Mouse (Mus musculus): ENCODE measurements around the gene Gpkow. TPM values are rescaled to one million over a fixed set of nuclear protein-coding genes. Genes with fewer than 3 reads are reported as not detected.

The Gpkow gene
- 15.0 and 17.7 TPM in 2 replicates for polyA plus RNA-seq (2015; fragmentation: Nextera tagmentation; extraction: Ambion mirVana)

DNA sequence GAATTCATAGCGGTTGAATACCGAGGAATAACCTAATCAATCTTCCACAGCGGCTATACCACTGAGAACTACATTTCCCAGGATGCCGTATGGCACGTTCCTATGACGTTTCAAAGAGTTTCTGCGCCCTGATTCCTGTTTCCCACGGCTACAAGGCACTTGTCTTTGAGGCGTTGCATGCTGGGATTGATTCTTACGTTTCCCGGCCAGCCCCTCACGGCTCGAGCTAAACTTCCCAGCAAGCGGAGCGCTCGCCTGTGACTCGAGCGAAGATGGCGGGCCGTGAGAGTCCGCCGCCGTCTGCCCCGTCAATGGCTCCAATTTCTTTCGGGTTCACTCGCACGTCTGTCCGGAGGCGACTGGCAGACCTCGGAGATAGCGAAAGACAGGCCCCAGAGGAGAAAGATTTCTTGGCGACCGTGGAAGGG is at the start of gene Gpkow:
Gene Gpkow, plus strand, starts transcription at position 178 of the 428 bp plus-strand sequence.
- peak; percentile 80 for DNase-seq
- 5% methylated on average over 33 of the region's 33 CpGs for WGBS (ENCODE audit: insufficient replicate concordance)

DNA sequence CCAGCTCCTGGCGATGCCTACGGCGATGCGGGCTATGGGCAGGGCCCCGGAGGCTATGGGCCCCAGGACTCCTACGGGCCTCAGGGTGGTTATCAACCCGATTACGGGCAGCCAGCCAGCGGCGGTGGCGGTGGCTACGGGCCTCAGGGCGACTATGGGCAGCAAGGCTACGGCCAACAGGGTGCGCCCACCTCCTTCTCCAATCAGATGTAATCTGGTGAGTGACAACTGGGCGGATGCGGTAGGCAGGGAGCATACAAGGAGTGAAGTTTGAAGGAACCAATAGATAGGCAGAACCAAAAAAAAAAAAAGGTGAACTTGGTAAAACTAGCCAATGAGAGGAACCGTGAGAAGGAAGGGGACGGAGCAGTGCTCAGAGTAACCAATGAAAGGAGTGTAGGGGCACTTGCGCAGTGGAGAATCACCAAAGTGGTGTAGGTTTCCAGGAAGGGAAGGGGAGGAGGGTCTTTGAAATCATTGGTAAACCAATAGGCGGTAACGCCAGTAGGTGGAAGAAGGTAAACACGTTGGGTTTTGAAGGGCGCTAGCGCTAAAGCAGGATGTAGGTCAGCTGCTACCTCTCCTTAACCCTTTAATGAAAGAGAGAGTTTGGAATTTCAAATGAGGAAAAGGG is 48.1 kb upstream of the Gpkow start:
- Histone ChIP-seq H3K4me3 (replicated peaks) (peak overlapping the region; percentile 60), H3K9ac (peak overlapping the region; percentile 78), H3K27ac (peak overlapping the region; percentile 95), H3K27me3 (no peaks in the 10 kb centered on the region), H3K4me2 (peak overlapping the region; percentile 68), H3K9me3 (replicated peaks) (no peaks in the 10 kb centered on the region), H3K4me1 (replicated peaks) (peaks cover 15% of the 10 kb centered on the region), H3K36me3 (no peaks in the 10 kb centered on the region)
- peak; percentile 80 for DNase-seq
- 11% methylated on average over 25 of the region's 25 CpGs for WGBS (ENCODE audit: insufficient replicate concordance)
- peak; percentile 94 for ATAC-seq (ENCODE audit: low read depth)

More for the DNA sequence above, at the start of gene Gpkow:
- Histone ChIP-seq H3K9me3 (replicated peaks) (no peaks in the 10 kb centered on the region), H3K27me3 (no peaks in the 10 kb centered on the region), H3K4me1 (replicated peaks) (peaks cover 10% of the 10 kb centered on the region; the same call in 1 of the 2 replicates), H3K4me2 (peak within 1 kb of the TSS; percentile 73), H3K36me3 (peaks cover 30% of the 10 kb centered on the region), H3K9ac (peak within 1 kb of the TSS; percentile 80), H3K27ac (peak within 1 kb of the TSS; percentile 64), H3K4me3 (replicated peaks) (peak within 1 kb of the TSS; percentile 72)
- ATAC-seq (ENCODE audit: low read depth): peak; percentile 94

DNA sequence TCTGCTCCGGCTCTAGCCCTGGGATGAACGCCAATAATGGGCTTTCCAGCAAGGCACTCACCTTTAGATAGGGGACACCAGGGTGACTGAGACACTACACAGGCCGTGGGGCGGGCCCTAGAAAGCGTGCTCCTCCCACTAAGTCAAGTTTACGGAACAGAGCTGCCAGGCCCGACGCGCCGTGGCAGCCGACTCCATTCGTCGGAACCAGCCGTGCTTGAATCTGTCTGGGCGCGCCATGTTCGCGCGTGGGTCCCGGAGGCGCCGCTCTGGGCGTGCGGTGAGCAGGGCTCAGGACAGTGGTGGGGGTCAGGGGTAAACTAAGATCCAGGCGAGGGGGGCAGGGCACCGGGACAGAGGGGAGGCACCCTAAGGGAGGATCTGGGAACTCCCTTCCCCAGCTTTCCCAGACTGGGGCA is 39.7 kb upstream of the Gpkow start, which contains the start of gene Prickle3:
Gene Prickle3, plus strand, starts transcription at position 40 of the 419 bp plus-strand sequence.
- Histone ChIP-seq H3K27me3 (no peaks in the 10 kb centered on the region), H3K4me3 (replicated peaks) (peak within 1 kb of the TSS; percentile 54), H3K9ac (peak within 1 kb of the TSS; percentile 43; the same call in 1 of the 2 replicates), H3K4me1 (replicated peaks) (peaks cover 8% of the 10 kb centered on the region; the same call in 1 of the 2 replicates), H3K36me3 (no peaks in the 10 kb centered on the region), H3K27ac (no peak within 1 kb of the TSS), H3K9me3 (replicated peaks) (no peaks in the 10 kb centered on the region), H3K4me2 (peak within 1 kb of the TSS; percentile 60)
- ATAC-seq (ENCODE audit: low read depth) (peak; percentile 68), DNase-seq (no peak)
- WGBS (ENCODE audit: insufficient replicate concordance): 13% methylated on average over 26 of the region's 26 CpGs

DNA sequence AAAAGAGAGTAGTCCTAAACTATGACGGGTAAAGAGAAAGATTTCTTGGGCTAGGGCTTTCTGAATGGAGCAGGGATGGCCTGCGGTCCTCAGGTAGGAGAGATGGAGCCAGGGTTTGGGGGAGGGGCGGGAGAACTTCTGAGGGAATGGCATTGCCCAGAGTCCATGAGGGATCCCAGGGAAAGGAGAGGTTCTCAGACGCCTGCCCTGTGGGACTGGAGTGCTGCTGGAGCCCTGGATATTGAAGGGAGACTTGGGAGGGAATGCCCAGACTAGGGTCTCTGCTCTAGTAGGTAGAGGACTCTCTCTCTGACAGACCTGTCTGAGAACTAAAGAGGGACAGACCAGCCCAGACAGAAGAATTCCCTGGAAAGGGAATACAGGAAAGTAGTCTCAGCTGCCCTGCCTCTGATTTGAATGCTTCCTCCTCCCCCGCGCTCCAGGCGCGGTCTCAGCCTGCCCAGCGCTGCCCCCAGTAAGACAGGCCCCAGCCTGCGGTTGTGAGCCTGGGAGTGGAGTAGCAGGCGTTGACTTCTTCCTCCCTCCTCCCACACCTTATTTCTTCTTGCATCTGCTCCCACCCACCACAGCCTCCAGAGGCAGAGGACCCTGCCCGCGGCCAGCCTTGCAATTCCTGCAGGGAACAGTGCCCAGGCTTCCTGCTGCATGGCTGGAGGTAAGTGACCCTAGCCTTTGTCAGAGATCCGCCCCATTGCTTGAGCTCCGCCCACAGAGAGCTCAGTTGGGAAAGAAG is 38.7 kb upstream of the Gpkow start:
- DNase-seq: no peak
- 27% methylated on average over 15 of the region's 15 CpGs for WGBS (ENCODE audit: insufficient replicate concordance)
- peaks cover 8% of the 10 kb centered on the region; the same call in 1 of the 2 replicates for H3K4me1 ChIP-seq (replicated peaks)
- H3K4me3 ChIP-seq (replicated peaks): peak overlapping the region; percentile 54; the same call in 1 of the 2 replicates
- H3K27me3 ChIP-seq: no peaks in the 10 kb centered on the region
- H3K27ac ChIP-seq: no peak overlapping the region
- H3K4me2 ChIP-seq: peak overlapping the region; percentile 60
- H3K9ac ChIP-seq: no peak overlapping the region
- no peaks in the 10 kb centered on the region for H3K36me3 ChIP-seq
- H3K9me3 ChIP-seq (replicated peaks): no peaks in the 10 kb centered on the region
- ATAC-seq (ENCODE audit: low read depth): peak; percentile 45; the same call in 1 of the 2 replicates

DNA sequence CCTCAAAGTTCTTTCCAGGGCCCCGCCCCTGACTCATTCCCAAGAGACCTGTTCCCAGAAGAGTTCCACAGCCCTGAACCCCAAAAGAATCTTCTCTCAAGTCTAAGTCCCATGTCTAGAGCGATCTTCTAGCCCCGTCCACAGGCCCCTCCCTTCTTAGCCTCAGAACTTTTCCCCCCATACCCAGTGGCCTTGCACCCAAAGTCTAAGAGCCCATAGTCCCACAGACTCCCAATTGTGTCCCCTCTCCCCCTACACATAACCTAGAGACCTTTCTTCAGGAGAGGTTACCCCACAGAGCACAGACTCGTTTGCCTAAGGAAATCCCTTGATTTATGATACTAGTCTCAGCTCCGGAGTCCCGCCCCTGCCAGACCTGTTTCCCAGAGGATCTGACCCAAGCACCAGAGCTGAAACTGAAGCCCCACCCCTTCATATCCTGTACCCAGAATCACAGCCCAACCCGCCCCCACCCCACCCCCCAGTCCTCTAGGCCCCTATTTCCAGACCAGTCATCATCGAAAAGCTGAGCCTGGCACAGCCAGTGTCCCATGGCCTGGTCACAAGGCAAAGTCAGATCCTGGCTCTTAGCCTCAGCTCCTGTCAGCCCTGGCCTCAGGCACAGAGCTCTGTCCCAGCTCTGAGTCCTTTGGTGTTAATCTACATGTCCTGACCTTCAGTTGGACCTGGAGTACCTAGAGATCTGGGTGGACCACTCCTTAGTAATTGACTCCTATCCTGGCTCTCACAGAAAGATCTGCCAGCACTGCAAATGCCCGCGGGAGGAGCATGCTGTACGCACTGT is 37.9 kb upstream of the Gpkow start:
- no peak overlapping the region for H3K4me3 ChIP-seq (replicated peaks)
- 57% methylated on average over 11 of the region's 11 CpGs for WGBS (ENCODE audit: insufficient replicate concordance)

DNA sequence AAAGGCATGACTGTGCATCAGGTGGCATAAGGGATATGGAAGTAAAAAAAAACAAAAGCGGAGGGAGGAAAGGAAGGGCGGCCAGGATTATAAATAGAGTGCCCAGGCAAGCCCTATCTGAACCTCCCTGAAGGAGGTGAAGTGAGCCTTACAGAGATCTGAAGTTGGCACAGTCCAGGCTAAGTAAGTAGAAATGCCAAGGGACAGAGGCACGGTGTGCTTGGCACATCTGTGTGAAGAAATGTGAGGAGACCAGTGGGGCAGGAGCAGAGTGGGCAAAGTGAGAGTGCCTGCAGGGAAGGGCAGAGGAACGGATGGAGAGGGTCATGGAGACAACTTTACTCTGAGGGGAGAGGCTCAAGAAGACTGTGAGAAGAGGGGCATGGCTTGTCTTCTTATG is 35.8 kb upstream of the Gpkow start:
- Histone ChIP-seq H3K27ac (no peak overlapping the region), H3K4me2 (no peak overlapping the region), H3K4me1 (replicated peaks) (peaks cover 8% of the 10 kb centered on the region; the same call in 1 of the 2 replicates), H3K4me3 (replicated peaks) (no peak overlapping the region), H3K9ac (no peak overlapping the region), H3K9me3 (replicated peaks) (no peaks in the 10 kb centered on the region), H3K27me3 (no peaks in the 10 kb centered on the region), H3K36me3 (no peaks in the 10 kb centered on the region)
- no peak for ATAC-seq (ENCODE audit: low read depth)
- 72% methylated on average over 4 of the region's 4 CpGs for WGBS (ENCODE audit: insufficient replicate concordance)
- DNase-seq: no peak

More for the DNA sequence above, 37.9 kb upstream of the Gpkow start:
- no peak for DNase-seq
- Histone ChIP-seq H3K27ac (no peak overlapping the region), H3K36me3 (no peaks in the 10 kb centered on the region), H3K9ac (no peak overlapping the region), H3K27me3 (no peaks in the 10 kb centered on the region), H3K4me2 (peak overlapping the region; percentile 60), H3K9me3 (replicated peaks) (no peaks in the 10 kb centered on the region), H3K4me1 (replicated peaks) (peaks cover 8% of the 10 kb centered on the region; the same call in 1 of the 2 replicates)
- 0 out of 2 replicates have a peak, but pooled peaks have one; percentile 22 for ATAC-seq (ENCODE audit: low read depth)

DNA sequence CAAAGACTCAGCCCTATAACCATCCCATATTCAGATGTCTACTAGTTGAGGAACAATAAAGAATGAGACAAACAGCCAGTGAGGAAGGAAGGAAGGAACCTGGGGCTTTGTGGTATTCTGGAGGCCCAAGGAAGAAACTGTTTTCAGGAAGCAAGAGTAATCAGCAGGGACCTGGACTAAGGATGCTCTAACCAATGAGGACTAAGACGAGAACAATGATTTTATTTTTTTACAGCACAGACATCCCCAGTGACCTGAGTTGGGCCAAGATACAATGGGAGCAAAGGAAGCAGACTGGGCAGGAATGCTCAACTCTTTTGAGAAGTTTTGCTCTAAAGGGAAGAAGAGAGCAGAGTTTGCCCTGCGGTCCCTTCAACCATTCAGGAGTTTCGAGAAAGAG is 34.0 kb upstream of the Gpkow start:
- no peak for ATAC-seq (ENCODE audit: low read depth)
- WGBS (ENCODE audit: insufficient replicate concordance): 43% methylated on average over 3 of the region's 3 CpGs
- no peak overlapping the region for H3K9ac ChIP-seq
- peaks cover 7% of the 10 kb centered on the region; the same call in 1 of the 2 replicates for H3K4me1 ChIP-seq (replicated peaks)
- no peak overlapping the region for H3K4me3 ChIP-seq (replicated peaks)
- H3K27me3 ChIP-seq: no peaks in the 10 kb centered on the region
- H3K27ac ChIP-seq: no peak overlapping the region
- no peak overlapping the region for H3K4me2 ChIP-seq
- DNase-seq: no peak
- H3K9me3 ChIP-seq (replicated peaks): no peaks in the 10 kb centered on the region
- H3K36me3 ChIP-seq: 0 out of 2 replicates have a peak, but pooled peaks cover 3% of the 10 kb centered on the region

DNA sequence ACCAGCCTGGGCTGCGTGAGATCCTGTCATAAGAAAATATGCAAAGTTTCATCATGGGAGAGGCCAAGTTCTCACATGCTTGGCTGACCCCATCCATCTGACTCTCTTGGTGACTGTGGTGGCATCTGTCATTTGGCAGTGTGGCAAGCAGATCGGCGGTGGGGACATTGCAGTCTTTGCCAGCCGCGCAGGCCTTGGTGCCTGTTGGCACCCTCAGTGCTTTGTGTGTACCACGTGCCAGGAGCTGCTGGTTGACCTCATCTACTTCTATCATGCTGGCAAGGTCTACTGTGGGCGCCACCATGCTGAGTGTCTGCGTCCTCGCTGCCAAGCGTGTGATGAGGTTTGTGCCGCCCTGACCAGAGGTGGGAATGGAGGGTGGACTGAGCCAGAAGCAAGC is 32.1 kb upstream of the Gpkow start:
- H3K27ac ChIP-seq: no peak overlapping the region
- no peak overlapping the region for H3K4me2 ChIP-seq
- WGBS (ENCODE audit: insufficient replicate concordance): 85% methylated on average over 11 of the region's 11 CpGs
- no peak overlapping the region for H3K9ac ChIP-seq
- no peaks in the 10 kb centered on the region for H3K27me3 ChIP-seq
- H3K36me3 ChIP-seq: 0 out of 2 replicates have a peak, but pooled peaks cover 3% of the 10 kb centered on the region
- no peaks in the 10 kb centered on the region for H3K9me3 ChIP-seq (replicated peaks)
- no peaks in the 10 kb centered on the region for H3K4me1 ChIP-seq (replicated peaks)
- no peak overlapping the region for H3K4me3 ChIP-seq (replicated peaks)
- no peak for DNase-seq
- ATAC-seq (ENCODE audit: low read depth): no peak

DNA sequence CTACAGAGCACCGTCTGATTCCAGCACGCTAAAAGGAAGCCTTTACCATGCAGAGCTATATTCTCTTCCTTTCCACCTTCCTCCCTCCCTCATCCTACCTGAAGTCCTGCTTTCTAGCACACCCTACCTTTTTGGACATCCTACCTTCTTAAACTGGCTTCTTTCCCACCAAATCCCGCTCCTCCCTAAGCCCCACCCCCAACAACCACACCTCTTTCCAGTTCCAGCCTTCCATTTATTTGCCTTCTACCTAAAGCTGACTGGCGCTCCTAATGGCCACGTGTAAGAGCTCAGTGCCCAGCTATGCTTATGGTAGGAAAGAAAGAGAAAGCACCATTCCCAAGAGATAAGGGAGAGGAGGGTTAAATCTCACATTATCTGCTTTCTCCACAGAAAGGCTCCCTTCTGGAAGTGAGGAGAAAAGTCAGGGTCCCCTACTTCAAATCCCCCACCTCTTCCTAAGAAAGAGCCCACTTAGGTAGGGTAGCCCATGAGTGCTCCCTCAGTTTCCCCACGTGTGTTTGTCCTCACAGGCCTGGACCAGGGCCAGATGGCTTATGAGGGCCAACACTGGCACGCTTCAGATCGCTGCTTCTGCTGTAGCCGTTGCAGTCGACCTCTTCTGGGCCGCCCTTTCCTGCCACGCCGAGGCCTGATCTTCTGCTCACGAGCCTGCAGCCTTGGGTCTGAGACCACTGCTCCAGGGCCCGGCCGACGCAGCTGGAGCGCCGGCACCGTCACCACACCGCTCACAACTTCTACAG is 31.0 kb upstream of the Gpkow start:
- Histone ChIP-seq H3K27ac (no peak overlapping the region), H3K4me3 (replicated peaks) (no peak overlapping the region), H3K27me3 (no peaks in the 10 kb centered on the region), H3K36me3 (0 out of 2 replicates have a peak, but pooled peaks cover 3% of the 10 kb centered on the region), H3K9ac (no peak overlapping the region), H3K4me1 (replicated peaks) (peaks cover 11% of the 10 kb centered on the region), H3K4me2 (no peak overlapping the region), H3K9me3 (replicated peaks) (no peaks in the 10 kb centered on the region)
- ATAC-seq (ENCODE audit: low read depth) (no peak), DNase-seq (no peak)
- WGBS (ENCODE audit: insufficient replicate concordance): 70% methylated on average over 21 of the region's 21 CpGs

DNA sequence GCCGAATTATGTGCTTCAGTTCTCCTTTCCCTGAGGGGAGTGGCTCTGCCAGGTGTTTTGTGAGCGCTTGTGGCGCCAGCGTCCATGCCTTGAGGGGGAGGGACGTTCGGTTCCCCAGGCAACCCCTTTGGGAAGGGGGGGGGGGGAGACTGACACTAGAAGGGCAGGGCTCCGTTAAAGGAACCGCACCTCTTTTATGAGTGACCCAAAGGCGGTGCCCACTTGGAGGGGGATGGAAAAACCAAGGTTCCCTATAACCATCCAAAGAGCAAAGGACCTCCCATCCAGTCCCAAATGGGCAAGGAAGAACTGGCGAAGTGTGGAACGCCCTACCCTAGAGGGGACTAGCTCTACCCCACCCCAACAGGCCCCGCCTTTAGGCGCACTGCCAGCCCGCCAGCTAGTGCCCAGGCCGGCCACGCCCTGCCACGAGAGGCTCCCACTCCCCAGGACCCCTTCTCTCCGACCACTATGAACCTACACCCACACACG is 26.5 kb upstream of the Gpkow start:
- peak overlapping the region; percentile 62 for H3K9ac ChIP-seq
- peak overlapping the region; percentile 58 for H3K4me3 ChIP-seq (replicated peaks)
- WGBS (ENCODE audit: insufficient replicate concordance): 16% methylated on average over 19 of the region's 19 CpGs
- no peak for DNase-seq
- peak overlapping the region; percentile 50 for H3K27ac ChIP-seq
- H3K4me2 ChIP-seq: peak overlapping the region; percentile 71
- H3K36me3 ChIP-seq: 0 out of 2 replicates have a peak, but pooled peaks cover 3% of the 10 kb centered on the region
- no peaks in the 10 kb centered on the region for H3K9me3 ChIP-seq (replicated peaks)
- no peaks in the 10 kb centered on the region for H3K27me3 ChIP-seq
- peaks cover 36% of the 10 kb centered on the region for H3K4me1 ChIP-seq (replicated peaks)
- peak; percentile 72 for ATAC-seq (ENCODE audit: low read depth)
